Mouse (Mus musculus) midbrain, embryonic 12.5 days (tissue): ENCODE data around the gene Cavin1. TPM values are rescaled to one million over a fixed set of nuclear protein-coding genes. Genes with fewer than 3 reads are reported as not detected.
A peak's percentile ranks its signal among the peaks of the same experiment; 100 is the strongest.
"Not testable (repeated sequence)": the region's sequence is repeated elsewhere in the genome, so short reads cannot be mapped to it uniquely, and the experiment has no call there.

Experiments used
- ATAC-seq: fragments of 200-750 bp; cut with Nextera tagmentation; 2 replicates; pipeline ENCODE4 v1.8.0; 2017; ENCODE audit warnings: low read depth, moderate TSS enrichment, moderate library complexity; ENCODE audit not compliant: low FRiP score
- H3K27ac ChIP-seq: fragments of 300-500 bp; sonication (generic); replicated peaks from 2 replicates; pipeline ENCODE4 v1.5.1; 2016; ENCODE audit warnings: mild to moderate bottlenecking
- H3K27me3 ChIP-seq: fragments of 300-500 bp; sonication (generic); 2 replicates; pipeline ENCODE4 v1.6.1; 2016; ENCODE audit warnings: mild to moderate bottlenecking
- H3K36me3 ChIP-seq: fragments of 300-500 bp; sonication (generic); 2 replicates; pipeline ENCODE4 v1.6.1; 2016
- H3K4me1 ChIP-seq: fragments of 300-500 bp; sonication (generic); 2 replicates; pipeline ENCODE4 v1.6.1; 2016
- H3K4me2 ChIP-seq: fragments of 300-500 bp; sonication (generic); replicated peaks from 2 replicates; pipeline ENCODE4 v1.6.1; 2016; ENCODE audit warnings: mild to moderate bottlenecking, moderate library complexity
- H3K4me3 ChIP-seq: fragments of 300-500 bp; sonication (generic); 2 replicates; pipeline ENCODE4 v1.5.1; 2016; ENCODE audit warnings: mild to moderate bottlenecking
- H3K9ac ChIP-seq: fragments of 300-500 bp; sonication (generic); replicated peaks from 2 replicates; pipeline ENCODE4 v1.6.1; 2016; ENCODE audit warnings: mild to moderate bottlenecking, moderate library complexity
- H3K9me3 ChIP-seq: fragments of 300-500 bp; sonication (generic); 2 replicates; pipeline ENCODE4 v1.6.1; 2016; ENCODE audit warnings: mild to moderate bottlenecking
- WGBS: fragments of 180-500 bp; shearing (Covaris S2); methylation state at CpG from one replicate; pipeline ENCODE4 v1.1.7; 2016; 5-methylcytosine and 5-hydroxymethylcytosine counted together
- polyA plus RNA-seq: library from polyadenylated mRNA; unstranded; fragments of >200 nt; fragmentation: Nextera tagmentation; extraction: Ambion mirVana; gene quantifications from 2 replicates; pipeline ENCODE4 v1.2.1, GENCODE M21; 2016

The Cavin1 gene
- polyA plus RNA-seq = 41.8 and 51.0 TPM in 2 replicates

GRCm38 (mm10) chr11:100970557-100970937 lies at the start of gene Cavin1:
Cavin1 (minus strand) TSS chr11:100970887.
- ATAC-seq = no peak
- H3K27me3 ChIP-seq = peaks cover 92% of the 10 kb centered on the region

GRCm38 (mm10) chr11:101011641-101012040 lies 41.0 kb upstream of the Cavin1 start:
- Histone ChIP-seq H3K27me3 (no peaks in the 10 kb centered on the region), H3K27ac (no peak overlapping the region), H3K36me3 (peaks cover 38% of the 10 kb centered on the region), H3K4me2 (peak overlapping the region; percentile 64), H3K9me3 (no peaks in the 10 kb centered on the region), H3K4me3 (peak overlapping the region; percentile 67), H3K4me1 (peaks cover 16% of the 10 kb centered on the region), H3K9ac (peak overlapping the region; percentile 24; the same call in 1 of the 2 replicates)
- ATAC-seq = no peak
- 80% methylated on average over 6 of the region's 6 CpGs for WGBS

More at GRCm38 (mm10) chr11:100970557-100970937, at the start of gene Cavin1:
- peak within 1 kb of the TSS; percentile 43 for H3K4me2 ChIP-seq
- H3K36me3 ChIP-seq = no peaks in the 10 kb centered on the region
- 0 out of 2 replicates have a peak within 1 kb of the TSS, but pooled peaks have one; percentile 32 for H3K9ac ChIP-seq
- WGBS = under 1% methylated on average over 19 of the region's 20 CpGs
- no peaks in the 10 kb centered on the region for H3K9me3 ChIP-seq
- peaks cover 16% of the 10 kb centered on the region for H3K4me1 ChIP-seq
- no peak within 1 kb of the TSS for H3K27ac ChIP-seq
- H3K4me3 ChIP-seq = peak within 1 kb of the TSS; percentile 36

DNA sequence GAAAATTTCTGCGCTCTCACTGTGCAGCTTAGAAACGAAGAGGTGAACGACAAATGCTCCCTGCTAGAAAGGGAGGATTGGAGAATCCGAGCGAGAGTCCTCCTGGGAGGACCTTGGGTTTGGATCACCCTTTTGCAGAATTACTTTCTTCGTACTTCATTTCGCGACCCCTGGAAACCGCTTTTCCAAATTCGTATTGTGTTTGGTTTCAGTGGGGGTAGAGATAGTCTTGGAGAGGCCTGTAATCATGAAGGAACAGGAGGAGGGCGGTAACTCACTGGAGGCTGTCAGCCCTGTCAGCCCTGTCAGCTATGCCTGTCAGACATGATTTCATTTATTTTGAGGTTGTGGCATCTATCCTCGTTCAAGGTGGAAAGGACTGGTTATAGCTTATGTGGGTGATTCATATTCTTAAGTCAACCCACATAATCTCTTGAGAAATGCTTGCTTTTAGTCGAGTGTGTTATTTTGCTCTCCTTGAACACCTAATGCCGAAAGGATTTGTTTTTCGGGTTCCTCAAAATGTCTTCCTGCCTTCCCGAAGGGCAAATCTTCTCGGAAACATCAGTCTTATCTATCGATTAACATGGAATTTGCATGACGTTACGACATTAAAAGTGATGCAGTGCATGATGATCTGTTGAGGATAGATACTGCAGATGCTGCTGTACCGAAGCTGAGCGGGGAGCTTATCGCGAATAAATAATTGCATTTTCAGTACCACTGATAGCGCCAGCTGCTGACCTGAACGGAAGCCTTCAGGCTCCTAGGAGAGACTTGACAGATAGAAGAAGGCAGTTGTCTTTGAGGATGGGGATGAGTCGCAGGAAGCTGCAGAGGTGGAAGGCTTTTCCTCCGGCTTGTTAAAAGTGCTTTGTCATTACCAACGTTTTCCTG lies 39.4 kb upstream of the Cavin1 start:
- Histone ChIP-seq H3K27me3 (0 out of 2 replicates have a peak, but pooled peaks cover 3% of the 10 kb centered on the region), H3K36me3 (peaks cover 25% of the 10 kb centered on the region), H3K4me2 (peak overlapping the region; percentile 64), H3K9ac (peak overlapping the region; percentile 81), H3K4me1 (peaks cover 16% of the 10 kb centered on the region), H3K27ac (peak overlapping the region; percentile 89), H3K9me3 (no peaks in the 10 kb centered on the region), H3K4me3 (peak overlapping the region; percentile 67)
- WGBS = 8% methylated on average over 29 of the region's 29 CpGs
- 0 out of 2 replicates have a peak, but pooled peaks have one; percentile 36 for ATAC-seq

- Histone ChIP-seq H3K9ac (peak within 1 kb of the TSS; percentile 81), H3K27ac (peak within 1 kb of the TSS; percentile 89), H3K36me3 (peaks cover 17% of the 10 kb centered on the region), H3K9me3 (no peaks in the 10 kb centered on the region), H3K4me3 (peak within 1 kb of the TSS; percentile 67), H3K27me3 (0 out of 2 replicates have a peak, but pooled peaks cover 3% of the 10 kb centered on the region), H3K4me1 (peaks cover 16% of the 10 kb centered on the region), H3K4me2 (peak within 1 kb of the TSS; percentile 64)
- under 1% methylated on average over 44 of the region's 44 CpGs for WGBS
- peak; percentile 100 for ATAC-seq
Measured at GRCm38 (mm10) chr11:101009046-101009887, 38.6 kb upstream of the Cavin1 start, which contains the start of gene Atp6v0a1. Atp6v0a1 (plus strand) TSS chr11:101009452.

GRCm38 (mm10) chr11:101008206-101009045 lies 37.7 kb upstream of the Cavin1 start:
- 53% methylated on average over 14 of the region's 14 CpGs for WGBS
- Histone ChIP-seq H3K4me3 (peak overlapping the region; percentile 67), H3K9me3 (no peaks in the 10 kb centered on the region), H3K36me3 (peaks cover 8% of the 10 kb centered on the region), H3K4me2 (peak overlapping the region; percentile 64), H3K27ac (peak overlapping the region; percentile 89), H3K9ac (no peak overlapping the region; the same call in 1 of the 2 replicates), H3K4me1 (peaks cover 16% of the 10 kb centered on the region), H3K27me3 (0 out of 2 replicates have a peak, but pooled peaks cover 3% of the 10 kb centered on the region)
- ATAC-seq = no peak

DNA sequence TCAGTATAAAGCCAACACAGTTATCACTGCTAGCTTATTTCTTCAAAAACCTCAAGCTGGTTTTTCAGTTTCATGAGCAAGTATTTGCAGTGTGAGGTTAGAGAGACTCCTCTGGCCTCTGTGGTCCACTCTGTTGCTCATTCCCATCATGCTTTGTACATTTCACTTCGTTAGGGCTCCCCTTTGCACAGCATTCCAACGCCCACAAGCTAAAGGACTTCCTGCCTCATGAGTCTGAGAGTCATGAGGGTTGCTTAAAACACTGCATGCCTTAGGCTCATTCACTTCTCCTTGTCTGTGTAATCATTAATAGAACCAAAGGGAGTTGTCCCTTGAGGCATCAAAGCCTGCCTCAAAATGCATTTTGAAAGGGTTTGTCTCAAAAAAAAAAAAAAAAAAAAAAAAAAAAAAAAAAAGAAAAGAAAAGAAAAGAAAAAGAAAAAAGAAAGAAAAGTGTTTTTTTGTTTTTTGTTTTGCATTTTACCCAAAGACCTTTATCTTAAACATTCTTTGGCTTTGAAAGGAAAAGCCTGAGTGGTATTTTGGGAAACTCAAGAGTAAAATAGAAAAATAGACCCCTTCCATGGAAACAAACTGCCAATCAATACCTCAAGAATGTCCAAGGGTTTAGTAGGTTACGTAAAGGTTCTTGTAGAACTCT lies 32.5 kb upstream of the Cavin1 start:
- H3K4me2 ChIP-seq = no peak overlapping the region
- no peaks in the 10 kb centered on the region for H3K36me3 ChIP-seq
- no peaks in the 10 kb centered on the region for H3K4me1 ChIP-seq
- WGBS = 64% methylated on average over 3 of the region's 3 CpGs
- H3K9ac ChIP-seq = no peak overlapping the region
- H3K9me3 ChIP-seq = no peaks in the 10 kb centered on the region
- H3K27me3 ChIP-seq = peaks cover 8% of the 10 kb centered on the region; the same call in 1 of the 2 replicates
- H3K4me3 ChIP-seq = no peak overlapping the region
- ATAC-seq = no peak
- no peak overlapping the region for H3K27ac ChIP-seq

GRCm38 (mm10) chr11:101001875-101002552 lies 31.3 kb upstream of the Cavin1 start:
- not testable (repeated sequence) for H3K4me3 ChIP-seq, H3K27ac ChIP-seq, ATAC-seq, H3K9ac ChIP-seq, H3K9me3 ChIP-seq, H3K4me2 ChIP-seq, H3K36me3 ChIP-seq, H3K4me1 ChIP-seq, H3K27me3 ChIP-seq
- 72% methylated on average over 4 of the region's 6 CpGs for WGBS

GRCm38 (mm10) chr11:100999254-100999653 lies 28.6 kb upstream of the Cavin1 start:
- ATAC-seq = no peak
- H3K27ac ChIP-seq = no peak overlapping the region
- peaks cover 5% of the 10 kb centered on the region; the same call in 1 of the 2 replicates for H3K27me3 ChIP-seq
- H3K4me2 ChIP-seq = no peak overlapping the region
- no peaks in the 10 kb centered on the region for H3K36me3 ChIP-seq
- no peaks in the 10 kb centered on the region for H3K4me1 ChIP-seq
- no peak overlapping the region for H3K9ac ChIP-seq
- no peak overlapping the region for H3K4me3 ChIP-seq
- 58% methylated on average over 3 of the region's 3 CpGs for WGBS
- H3K9me3 ChIP-seq = no peaks in the 10 kb centered on the region

GRCm38 (mm10) chr11:100998836-100999235 lies 28.1 kb upstream of the Cavin1 start:
- no peak overlapping the region for H3K9ac ChIP-seq
- H3K27ac ChIP-seq = no peak overlapping the region
- H3K4me3 ChIP-seq = no peak overlapping the region
- H3K27me3 ChIP-seq = peaks cover 5% of the 10 kb centered on the region; the same call in 1 of the 2 replicates
- no peaks in the 10 kb centered on the region for H3K9me3 ChIP-seq
- WGBS = 92% methylated on average over 2 of the region's 2 CpGs
- no peak overlapping the region for H3K4me2 ChIP-seq
- no peaks in the 10 kb centered on the region for H3K4me1 ChIP-seq
- no peaks in the 10 kb centered on the region for H3K36me3 ChIP-seq
- ATAC-seq = no peak

DNA sequence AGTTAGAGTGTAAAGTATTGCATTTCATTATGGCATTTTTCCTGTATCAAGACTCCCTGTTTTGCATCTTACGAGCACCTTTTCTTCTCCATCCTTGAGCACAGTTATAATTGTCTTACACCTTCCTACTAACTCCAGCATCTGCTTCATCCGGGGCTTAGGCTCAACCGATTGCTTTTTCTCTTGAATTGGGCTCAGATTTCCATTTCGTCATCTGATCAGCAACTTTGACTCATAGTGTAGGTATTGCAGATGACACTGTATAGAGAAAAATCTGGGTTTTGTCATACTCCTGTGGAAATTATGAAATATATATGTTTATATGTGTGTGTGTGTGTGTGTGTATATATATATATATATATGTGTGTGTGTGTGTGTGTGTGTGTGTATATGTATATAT lies 25.8 kb upstream of the Cavin1 start:
- Histone ChIP-seq H3K36me3 (no peaks in the 10 kb centered on the region), H3K4me1 (no peaks in the 10 kb centered on the region), H3K4me2 (no peak overlapping the region), H3K27me3 (peaks cover 5% of the 10 kb centered on the region; the same call in 1 of the 2 replicates), H3K27ac (no peak overlapping the region), H3K9ac (no peak overlapping the region), H3K9me3 (no peaks in the 10 kb centered on the region), H3K4me3 (no peak overlapping the region)
- WGBS = 90% methylated on average over 4 of the region's 4 CpGs
- no peak for ATAC-seq
